Mouse (Mus musculus): ENCODE measurements around the gene Fut2.
A peak's percentile ranks its signal among the peaks of the same experiment; 100 is the strongest.

- TF ChIP-seq CTCF (IDR thresholded peaks at IDR 0.05; ENCODE audit: extremely low read depth, insufficient read length, insufficient replicate concordance, low read depth, low read length) = no peak
- peak; percentile 46; the same call in 1 of the 2 replicates for TF ChIP-seq POLR2A (IDR thresholded peaks at IDR 0.05; ENCODE audit: low read depth, low read length)
Observed at GRCm38 (mm10) chr7:45712022-45712757, 46.0 kb upstream of the Fut2 start.
